Mouse (Mus musculus): ENCODE measurements around the gene Zdhhc6. TPM values are rescaled to one million over a fixed set of nuclear protein-coding genes. Genes with fewer than 3 reads are reported as not detected.

Gene Zdhhc6
- total RNA-seq, 1 experiment from 2014 or later: 39.2 TPM

Other genes with a start within 250 kb of the Zdhhc6 start
- 232 and 288 TPM in 2 replicates for gene Gpam, start 188.8 kb downstream of the Zdhhc6 start, total RNA-seq (2021)
- 0.78 and 0.79 TPM in 2 replicates for gene Tectb, start 135.3 kb downstream of the Zdhhc6 start, total RNA-seq (2021)
- not detected in 2 replicates for gene Gucy2g, start 74.8 kb downstream of the Zdhhc6 start, total RNA-seq (2021)
- 80.5 and 115 TPM in 2 replicates for gene Acsl5, start 64.1 kb downstream of the Zdhhc6 start, total RNA-seq (2021)
- 32.3 and 36.5 TPM in 2 replicates for gene Vti1a, start 263 bp upstream of the Zdhhc6 start, total RNA-seq (2021)

Measured in adrenal gland, postnatal 14 days (tissue).